Mouse (Mus musculus) B cell, adult 2 months (primary cell): ENCODE measurements around the gene Adam33.
"Not testable (repeated sequence)": the region's sequence is repeated elsewhere in the genome, so short reads cannot be mapped to it uniquely, and the experiment has no call there.

Source experiments
- DNase-seq, 2 experiments: peaks; one replicate each; pipeline ENCODE4 v3.0.0; 2022

The Adam33 gene

GRCm38 (mm10) chr2:131056191-131056590 is 7.4 kb downstream of the Adam33 start:
- DNase-seq, result peak in 1 of 2 experiments; percentile 12

GRCm38 (mm10) chr2:131055631-131056030 is 8.0 kb downstream of the Adam33 start:
- DNase-seq, result peak; percentile 68 to 72

- DNase-seq, result no peak
Observed at GRCm38 (mm10) chr2:131054646-131055264, 8.9 kb downstream of the Adam33 start.

DNA sequence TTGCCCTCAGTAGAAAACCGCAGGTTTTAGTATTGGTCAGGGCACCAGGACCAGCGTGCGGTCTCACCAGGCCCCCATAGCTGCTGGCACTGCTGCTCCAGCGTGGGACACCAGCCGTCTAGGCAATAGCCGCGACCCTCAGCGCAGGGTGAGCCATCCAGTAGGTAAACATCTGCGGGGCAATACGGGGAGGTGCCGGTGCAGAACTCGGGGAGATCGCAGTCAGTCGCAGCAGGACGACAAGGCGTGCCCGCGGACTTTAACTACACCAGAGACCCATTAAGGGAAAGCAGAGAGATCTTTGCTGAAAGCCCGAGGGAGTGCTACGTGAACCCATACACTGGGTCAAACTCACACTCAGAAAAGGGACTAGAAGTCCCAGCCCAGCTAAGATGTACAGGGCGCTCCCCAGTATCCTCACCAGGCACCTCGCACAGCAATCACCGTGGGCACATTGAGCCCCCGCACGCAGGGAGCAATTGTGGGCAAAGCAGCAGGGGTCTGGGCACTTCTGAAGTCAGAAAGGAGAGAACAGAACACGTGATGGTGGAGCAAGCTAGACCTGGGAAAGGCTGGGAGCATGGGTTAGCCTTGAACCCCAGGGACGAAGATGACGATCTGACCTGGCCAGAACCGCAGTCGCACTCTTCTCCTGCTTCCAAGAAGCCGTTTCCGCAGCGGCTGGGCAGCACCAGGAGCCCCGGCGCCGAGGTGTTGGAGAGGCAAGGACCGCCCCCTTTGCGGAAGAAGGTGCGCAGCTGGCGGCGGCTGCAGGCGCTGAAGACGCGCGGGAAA is 9.6 kb downstream of the Adam33 start:
- DNase-seq, result peak in 1 of 2 experiments; percentile 7

GRCm38 (mm10) chr2:131052862-131053418 is 10.7 kb downstream of the Adam33 start:
- DNase-seq, result no peak

DNA sequence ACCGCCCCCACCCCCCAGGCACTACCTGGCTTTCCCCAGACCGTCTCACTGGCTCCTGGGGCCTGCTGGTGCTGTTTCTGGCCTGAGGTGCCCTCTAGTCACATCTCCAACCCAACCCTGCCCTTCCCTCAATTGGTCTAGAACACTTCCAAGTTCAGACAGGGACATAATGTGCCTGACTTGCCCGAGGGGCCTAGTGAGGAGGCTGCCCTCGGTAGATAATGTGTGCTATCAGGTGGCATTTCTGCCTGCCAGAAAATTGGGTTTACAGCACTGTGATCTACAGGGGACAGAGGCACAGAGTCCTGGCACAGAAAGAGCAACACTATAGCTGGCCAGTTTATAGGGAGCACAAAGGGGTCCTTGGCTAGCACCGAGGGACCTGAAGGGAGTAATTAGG is 11.6 kb downstream of the Adam33 start:
- no peak for DNase-seq

DNA sequence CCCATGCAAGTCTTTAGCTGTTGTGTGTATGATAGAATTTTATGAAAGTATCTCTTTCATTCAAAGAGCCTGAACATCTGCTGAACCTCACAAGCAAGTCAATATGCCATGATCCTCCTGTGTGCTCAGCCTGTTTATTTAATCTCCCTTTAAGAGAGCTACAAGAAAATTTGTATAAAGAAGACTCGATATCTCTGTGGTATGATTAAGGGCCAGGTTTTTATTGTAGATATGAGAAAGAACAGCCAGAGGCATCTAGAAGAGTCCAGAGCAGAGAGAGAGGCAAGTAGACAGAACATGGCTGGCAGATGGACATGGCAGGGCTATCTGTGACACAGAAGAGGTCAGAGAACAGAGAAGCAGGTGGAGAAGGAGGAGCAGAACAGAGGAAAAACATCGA is 17.6 kb downstream of the Adam33 start:
- DNase-seq, result no peak

DNA sequence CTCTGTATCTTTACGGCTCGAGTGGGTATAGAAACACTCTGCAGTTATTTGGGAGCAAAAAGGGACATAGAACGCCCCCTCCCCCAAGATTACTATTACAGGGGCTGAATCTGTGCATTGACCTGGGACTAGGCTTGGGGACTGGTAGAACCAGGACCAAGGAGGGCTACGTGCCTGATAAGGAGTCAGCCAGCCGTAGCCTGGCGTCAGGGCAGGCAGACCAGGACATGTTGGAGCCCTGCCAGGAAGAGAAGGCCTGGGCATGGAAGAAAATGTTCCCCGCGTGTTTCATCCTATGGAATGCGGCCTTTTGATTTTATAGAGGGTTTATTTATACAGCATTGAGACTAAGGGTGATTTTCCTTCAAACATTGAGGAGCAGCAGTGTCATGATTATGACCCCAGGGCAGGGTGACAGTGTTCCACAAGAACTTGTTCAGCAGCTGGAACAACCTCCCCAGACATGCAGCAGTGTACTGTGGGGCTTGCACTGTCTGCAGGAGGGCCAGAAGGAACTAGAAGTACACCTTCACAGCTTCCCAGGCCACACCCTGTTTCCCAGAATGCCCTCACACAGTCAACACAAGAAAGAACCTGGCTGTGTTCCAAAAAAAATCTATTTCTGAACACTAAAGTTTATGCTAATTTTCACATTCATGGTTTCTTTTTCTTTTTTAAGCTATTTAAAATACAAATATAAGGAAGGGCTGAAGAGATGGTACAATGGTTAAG is 18.5 kb downstream of the Adam33 start:
- no peak for DNase-seq

DNA sequence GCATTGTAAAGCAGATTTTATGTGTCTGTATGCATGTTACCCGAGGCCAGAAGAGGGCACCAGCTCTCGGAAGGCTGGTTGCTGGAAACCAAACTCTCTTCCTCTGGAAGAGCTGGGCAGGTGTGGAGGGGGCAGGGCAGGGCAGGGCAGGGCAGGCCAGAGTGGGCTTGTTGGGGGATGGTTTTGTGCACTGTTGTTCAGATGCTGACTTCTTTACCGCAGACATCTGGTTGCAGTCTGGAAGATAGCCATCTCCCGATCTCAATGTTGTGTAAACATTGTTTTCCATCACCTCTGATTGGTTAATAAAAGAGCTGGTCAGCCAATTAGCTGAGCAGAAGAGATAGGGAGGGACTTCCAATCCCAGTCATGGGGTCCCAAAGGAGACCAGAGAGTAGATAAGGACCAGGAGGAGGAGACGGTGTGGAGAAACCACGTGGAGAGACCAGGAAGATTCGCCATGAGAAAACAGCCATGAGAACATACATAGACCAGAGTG is 19.2 kb downstream of the Adam33 start:
- DNase-seq, result no peak

GRCm38 (mm10) chr2:131042988-131043387 is 20.6 kb downstream of the Adam33 start, which contains the start of gene Gfra4:
Gene Gfra4 (minus strand): TSS chr2:131043088.
- DNase-seq, result no peak

GRCm38 (mm10) chr2:131040854-131041825 is 22.5 kb downstream of the Adam33 start:
- no peak for DNase-seq

GRCm38 (mm10) chr2:131038675-131039074 is 24.9 kb downstream of the Adam33 start:
- DNase-seq, result no peak

DNA sequence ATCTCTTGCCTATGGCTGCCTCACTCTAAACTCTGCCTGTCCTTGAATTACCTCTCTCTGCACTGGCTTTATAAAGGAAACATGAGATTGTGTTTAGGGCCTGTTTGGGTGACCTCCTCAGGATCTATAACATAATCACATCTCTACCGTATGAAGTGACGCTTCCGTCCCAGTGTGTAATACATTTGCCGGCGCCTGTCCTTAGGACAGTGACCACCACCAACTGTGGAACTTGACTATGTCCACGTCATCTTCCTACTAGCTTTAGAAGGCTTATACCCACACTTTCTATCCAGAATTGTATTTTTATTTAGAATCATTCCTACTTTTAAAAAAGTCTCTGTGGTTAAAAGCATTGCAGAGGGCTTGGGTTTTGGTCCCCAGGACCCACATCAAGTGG is 25.4 kb downstream of the Adam33 start:
- DNase-seq, result no peak

GRCm38 (mm10) chr2:131037226-131037990 is 26.2 kb downstream of the Adam33 start:
- no peak for DNase-seq

DNA sequence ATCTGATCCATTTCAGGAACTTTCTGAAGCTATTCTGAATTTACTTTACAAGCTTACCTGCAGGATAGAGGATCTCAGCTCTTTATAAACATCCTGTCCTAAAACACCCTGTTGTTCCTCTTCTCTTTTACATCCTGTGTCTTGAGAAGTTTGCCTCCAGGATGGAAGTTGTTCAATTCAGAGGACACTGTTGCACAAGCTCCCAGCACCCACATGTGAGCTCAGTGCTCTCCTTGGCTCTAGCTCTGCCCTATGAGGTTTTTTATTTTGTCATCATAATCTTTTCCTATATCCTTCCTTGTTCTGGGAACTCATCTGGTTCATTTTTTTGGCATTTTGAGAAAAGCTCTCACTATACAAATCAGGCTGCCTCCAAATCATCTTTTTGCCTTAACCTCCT is 26.9 kb downstream of the Adam33 start:
- no peak for DNase-seq

DNA sequence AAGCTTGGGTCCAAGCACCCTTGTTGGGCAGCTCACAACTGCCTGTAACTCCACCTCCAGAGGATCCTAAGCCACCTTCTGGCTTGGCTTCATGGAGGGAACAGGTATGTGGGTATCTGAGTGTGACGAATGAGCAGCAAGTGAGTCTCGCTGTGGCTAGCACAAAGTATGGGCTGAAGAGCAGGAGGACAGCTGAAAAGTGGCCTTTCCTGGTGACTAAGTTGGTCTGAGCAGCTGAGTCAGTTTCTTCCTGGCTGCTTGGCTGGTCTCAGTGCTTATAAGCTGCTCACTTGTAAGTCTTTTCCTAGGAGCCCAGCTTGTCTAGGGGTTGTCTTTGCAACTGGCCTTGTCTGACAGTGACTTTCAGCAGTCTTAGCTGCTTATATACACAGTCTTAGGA is 27.3 kb downstream of the Adam33 start:
- DNase-seq, result no peak

DNA sequence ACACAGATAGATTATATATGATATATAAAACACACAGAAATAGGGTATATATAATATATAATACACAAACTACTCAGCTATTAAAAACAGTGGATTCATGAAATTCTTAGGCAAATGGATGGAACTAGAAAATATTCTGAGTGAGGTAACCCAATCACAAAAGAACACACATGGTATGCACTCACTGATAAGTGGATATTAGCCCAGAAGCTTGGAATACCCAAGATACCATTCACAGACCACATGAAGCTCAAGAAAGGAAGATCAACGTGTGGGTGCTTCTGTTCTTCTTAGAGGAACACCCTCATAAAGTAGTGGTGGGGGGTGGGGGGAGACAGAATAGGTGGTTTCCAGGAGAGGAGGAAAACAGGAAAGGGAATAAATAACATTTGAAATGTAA is 32.2 kb downstream of the Adam33 start:
- not testable (repeated sequence) for DNase-seq

- no peak for DNase-seq
Observed at GRCm38 (mm10) chr2:131030998-131031397, 32.6 kb downstream of the Adam33 start.

- no peak for DNase-seq
Observed at GRCm38 (mm10) chr2:131030561-131030960, 33.1 kb downstream of the Adam33 start.

DNA sequence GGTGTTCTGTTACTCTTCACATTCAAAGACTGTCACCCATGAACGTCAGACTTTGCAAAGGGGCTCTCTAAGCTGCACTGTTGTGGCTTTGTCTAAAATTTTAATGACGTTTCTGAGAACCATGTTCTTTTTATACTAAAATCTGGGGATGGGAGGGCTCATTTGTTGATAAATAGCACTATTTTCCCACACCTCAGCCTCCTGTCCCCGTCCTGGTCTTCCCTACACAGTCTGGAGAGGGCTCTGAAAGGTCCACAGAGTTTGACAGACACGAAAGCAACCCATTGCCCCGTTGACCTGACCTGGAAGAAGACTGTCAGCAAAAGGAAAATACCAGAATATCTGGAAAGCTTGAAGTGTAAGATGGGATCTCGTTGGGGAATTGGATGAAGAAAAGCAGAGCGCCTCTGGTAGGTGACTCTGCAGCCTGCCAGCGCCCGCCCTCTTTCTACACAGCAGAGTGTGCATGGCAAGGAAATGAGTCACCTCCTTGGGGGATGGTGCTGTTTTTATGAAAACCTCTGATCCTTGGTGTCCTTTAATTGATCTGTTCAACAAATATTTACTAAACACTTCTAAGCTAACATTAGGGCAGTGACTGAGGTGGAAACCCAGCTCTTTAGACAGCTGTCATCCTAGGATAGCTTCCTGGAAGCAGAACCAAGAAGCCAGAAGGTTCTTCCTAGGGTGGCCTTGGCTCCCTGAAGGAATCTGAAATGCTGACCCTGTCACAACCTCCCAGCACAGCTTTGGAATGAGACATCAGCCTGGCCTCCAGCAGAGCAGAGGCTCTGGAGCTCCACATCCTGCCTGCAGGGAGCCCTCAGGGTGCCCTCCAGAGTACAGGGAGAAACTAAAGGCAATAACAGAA is 34.3 kb downstream of the Adam33 start:
- no peak for DNase-seq
